Mouse (Mus musculus) CH12.LX (cell line): ENCODE data around the gene Grb10. TPM values are rescaled to one million over a fixed set of nuclear protein-coding genes. Genes with fewer than 3 reads are reported as not detected.

Experiments
- DNase-seq: peaks from one replicate; pipeline ENCODE4 v3.0.0-alpha.2; 2013; ENCODE audit errors: extremely low read depth
- H3K27ac ChIP-seq: 2 replicates; pipeline ENCODE4 v1.5.1; 2012; ENCODE audit warnings: low read depth, mild to moderate bottlenecking, control low read depth, moderate library complexity; ENCODE audit not compliant: insufficient read depth
- H3K27me3 ChIP-seq: replicated peaks from 2 replicates; pipeline ENCODE3; 2012; ENCODE audit warnings: inconsistent platforms
- H3K36me3 ChIP-seq, 2 experiments: replicated peaks in 1 of 2; 2 replicates each; pipeline versions ENCODE3 to v1.6.1; 2012; ENCODE audit warnings: inconsistent platforms in 1 of 2, low read length in 1 of 2, mild to moderate bottlenecking in 1 of 2, mixed read lengths in 1 of 2, moderate library complexity in 1 of 2; ENCODE audit not compliant: control insufficient read depth in 1 of 2, insufficient read depth in 1 of 2
- H3K4me1 ChIP-seq, 2 experiments: 2 replicates each; pipeline ENCODE4 v1.6.1; 2012; ENCODE audit warnings: inconsistent platforms in 1 of 2, moderate library complexity in 1 of 2; ENCODE audit not compliant: insufficient read depth in 2 of 2, control insufficient read depth in 1 of 2
- H3K4me2 ChIP-seq: 2 replicates; pipeline ENCODE4 v1.6.1; 2012; ENCODE audit warnings: low read depth, mild to moderate bottlenecking, control low read depth; ENCODE audit not compliant: poor library complexity, insufficient read depth, severe bottlenecking
- H3K4me3 ChIP-seq, 3 experiments: fragments of 150-350 bp in 1 of 3; sonication (generic) in 1 of 3; replicated peaks in 1 of 3; 2 replicates each; pipeline versions ENCODE3 to v1.5.1; 2011 to 2012; ENCODE audit warnings: low read depth in 2 of 3, low read length in 2 of 3, mild to moderate bottlenecking in 2 of 3, moderate library complexity in 2 of 3, control low read depth in 1 of 3, improper control_type of control experiment in 1 of 3, inconsistent platforms in 1 of 3, mixed read lengths in 1 of 3; ENCODE audit not compliant: poor library complexity in 1 of 3
- H3K79me2 ChIP-seq: replicated peaks from 2 replicates; pipeline ENCODE4 v1.6.1; 2012; ENCODE audit warnings: mild to moderate bottlenecking, moderate library complexity; ENCODE audit not compliant: control insufficient read depth, poor library complexity, insufficient read depth, severe bottlenecking; ENCODE audit errors: extremely low read depth
- H3K9ac ChIP-seq: 2 replicates; pipeline ENCODE4 v1.6.1; 2012; ENCODE audit warnings: low read depth, mild to moderate bottlenecking, control low read depth, moderate library complexity; ENCODE audit not compliant: insufficient read depth
- H3K9me3 ChIP-seq: replicated peaks from 2 replicates; pipeline ENCODE3; 2012; ENCODE audit warnings: low read length, inconsistent platforms, mixed read lengths
- BHLHE40 ChIP-seq: IDR thresholded peaks from 2 replicates; pipeline ENCODE4 v1.6.1; 2011; ENCODE audit warnings: mild to moderate bottlenecking, low read depth, low read length, improper control_type of control experiment
- CHD1 ChIP-seq: IDR thresholded peaks from 2 replicates; pipeline ENCODE4 v1.6.1; 2012; ENCODE audit warnings: low read depth, low read length, improper control_type of control experiment, inconsistent platforms
- CHD2 ChIP-seq: IDR thresholded peaks from 2 replicates; pipeline ENCODE4 v1.6.1; 2011; ENCODE audit warnings: low read length, improper control_type of control experiment
- E2F4 ChIP-seq: IDR thresholded peaks from 2 replicates; pipeline ENCODE4 v1.6.1; 2011; ENCODE audit warnings: low read depth, low read length, improper control_type of control experiment; ENCODE audit not compliant: insufficient replicate concordance
- ELF1 ChIP-seq: IDR thresholded peaks from 2 replicates; pipeline ENCODE4 v1.6.1; 2014; ENCODE audit warnings: low read depth, mild to moderate bottlenecking, inconsistent platforms, low read length, improper control_type of control experiment
- EP300 ChIP-seq: IDR thresholded peaks from 2 replicates; pipeline ENCODE4 v1.6.1; 2011; ENCODE audit warnings: low read length, improper control_type of control experiment
- ETS1 ChIP-seq: conservative IDR thresholded peaks from 2 replicates; pipeline ENCODE4 v1.6.1; 2012; ENCODE audit warnings: low read depth, mild to moderate bottlenecking, inconsistent platforms, low read length, improper control_type of control experiment, moderate library complexity
- HCFC1 ChIP-seq: IDR thresholded peaks from 2 replicates; pipeline ENCODE4 v1.6.1; 2012; ENCODE audit warnings: low read depth, mild to moderate bottlenecking, inconsistent platforms, low read length, improper control_type of control experiment
- IRF4 ChIP-seq: IDR thresholded peaks from 2 replicates; pipeline ENCODE4 v1.6.1; 2014; ENCODE audit warnings: low read depth, mild to moderate bottlenecking, inconsistent platforms, low read length, improper control_type of control experiment
- JUN ChIP-seq: IDR thresholded peaks from 2 replicates; pipeline ENCODE4 v1.6.1; 2011; ENCODE audit warnings: low read depth, mild to moderate bottlenecking, low read length, improper control_type of control experiment, moderate library complexity; ENCODE audit not compliant: insufficient read depth
- JUND ChIP-seq: conservative IDR thresholded peaks from 2 replicates; pipeline ENCODE4 v1.6.1; 2011; ENCODE audit warnings: low read depth, low read length, improper control_type of control experiment
- KAT2A ChIP-seq: IDR thresholded peaks from 2 replicates; pipeline ENCODE4 v1.6.1; 2012; ENCODE audit warnings: low read length, improper control_type of control experiment, inconsistent platforms; ENCODE audit not compliant: insufficient replicate concordance
- MAFK ChIP-seq: IDR thresholded peaks from 2 replicates; pipeline ENCODE4 v1.6.1; 2011; ENCODE audit warnings: low read length, improper control_type of control experiment; ENCODE audit not compliant: insufficient replicate concordance
- MAX ChIP-seq: IDR thresholded peaks from 2 replicates; pipeline ENCODE4 v1.6.1; 2011; ENCODE audit warnings: low read length, improper control_type of control experiment
- MAZ ChIP-seq: IDR thresholded peaks from 2 replicates; pipeline ENCODE4 v1.6.1; 2012; ENCODE audit warnings: low read depth, mild to moderate bottlenecking, inconsistent platforms, low read length, improper control_type of control experiment, moderate library complexity
- MEF2A ChIP-seq: IDR thresholded peaks from 2 replicates; pipeline ENCODE4 v1.6.1; 2014; ENCODE audit warnings: low read depth, mild to moderate bottlenecking, inconsistent platforms, low read length, improper control_type of control experiment, borderline replicate concordance
- MXI1 ChIP-seq: IDR thresholded peaks from 2 replicates; pipeline ENCODE4 v1.6.1; 2011; ENCODE audit warnings: mild to moderate bottlenecking, low read depth, low read length, improper control_type of control experiment
- MYC ChIP-seq: IDR thresholded peaks from 2 replicates; pipeline ENCODE4 v1.6.1; 2011; ENCODE audit warnings: low read depth, mild to moderate bottlenecking, improper control_type of control experiment, low read length
- NELFE ChIP-seq: IDR thresholded peaks from 2 replicates; pipeline ENCODE4 v1.6.1; 2011; ENCODE audit warnings: low read depth, low read length, improper control_type of control experiment
- PAX5 ChIP-seq: IDR thresholded peaks from 2 replicates; pipeline ENCODE4 v1.6.1; 2012; ENCODE audit warnings: low read length, inconsistent platforms, mixed read lengths
- POLR2A ChIP-seq: IDR thresholded peaks from 2 replicates; pipeline ENCODE4 v1.6.1; 2011; ENCODE audit warnings: low read depth, mild to moderate bottlenecking, improper control_type of control experiment, low read length
- POLR2AphosphoS2 ChIP-seq: IDR thresholded peaks from 2 replicates; pipeline ENCODE4 v1.6.1; 2011; ENCODE audit warnings: low read depth, low read length, improper control_type of control experiment
- RAD21 ChIP-seq: IDR thresholded peaks from 2 replicates; pipeline ENCODE4 v1.6.1; 2011; ENCODE audit warnings: low read depth, mild to moderate bottlenecking, low read length, improper control_type of control experiment, moderate library complexity
- RCOR1 ChIP-seq: conservative IDR thresholded peaks from 2 replicates; pipeline ENCODE4 v1.6.1; 2012; ENCODE audit warnings: low read depth, mild to moderate bottlenecking, inconsistent platforms, low read length, improper control_type of control experiment
- SIN3A ChIP-seq: IDR thresholded peaks from 2 replicates; pipeline ENCODE4 v1.6.1; 2012; ENCODE audit warnings: low read length, improper control_type of control experiment, inconsistent platforms
- SMC3 ChIP-seq: IDR thresholded peaks from 2 replicates; pipeline ENCODE4 v1.6.1; 2011; ENCODE audit warnings: low read depth, low read length, improper control_type of control experiment
- TBP ChIP-seq: conservative IDR thresholded peaks from 2 replicates; pipeline ENCODE4 v1.6.1; 2011; ENCODE audit warnings: low read depth, low read length, improper control_type of control experiment
- TCF12 ChIP-seq: IDR thresholded peaks from 2 replicates; pipeline ENCODE4 v1.6.1; 2014; ENCODE audit warnings: low read depth, mild to moderate bottlenecking, inconsistent platforms, low read length, improper control_type of control experiment
- ZC3H11A ChIP-seq: IDR thresholded peaks from 2 replicates; pipeline ENCODE4 v1.6.1; 2012; ENCODE audit warnings: low read depth, mild to moderate bottlenecking, inconsistent platforms, low read length, improper control_type of control experiment
- ZKSCAN1 ChIP-seq: IDR thresholded peaks from 2 replicates; pipeline ENCODE4 v1.6.1; 2012; ENCODE audit warnings: low read depth, inconsistent platforms, low read length, improper control_type of control experiment, borderline replicate concordance
- ZMIZ1 ChIP-seq: IDR thresholded peaks from 2 replicates; pipeline ENCODE4 v1.6.1; 2012; ENCODE audit warnings: low read depth, mild to moderate bottlenecking, inconsistent platforms, low read length, improper control_type of control experiment
- ZNF384 ChIP-seq: IDR thresholded peaks from 2 replicates; pipeline ENCODE4 v1.6.1; 2012; ENCODE audit warnings: low read depth, low read length, improper control_type of control experiment, inconsistent platforms
- dilution Hi-C: fragments of 300-500 bp; cut with MboI; formaldehyde crosslinking; loops from 2 replicates; pipeline ENCODE4 v1.14.3; 2020; ENCODE audit warnings: low sequenced_read_pairs; ENCODE audit not compliant: extremely low pct_unique_long_range_greater_than_20kb, extremely low pct_ligation_motif_present
- in situ Hi-C: fragments of 300-500 bp; cut with MboI; formaldehyde crosslinking; loops from 3 replicates; pipeline ENCODE4 v1.14.3; 2019; ENCODE audit warnings: low sequenced_read_pairs, low pct_ligation_motif_present, low pct_unique_long_range_greater_than_20kb, mixed read lengths
- polyA plus RNA-seq: library from polyadenylated mRNA; unstranded; fragments of >175 nt; gene quantifications from 2 replicates; pipeline ENCODE4 v1.2.1, GENCODE M21; 2012; ENCODE audit warnings: low read depth; ENCODE audit not compliant: insufficient read length
- total RNA-seq, 2 experiments: library from RNA; depleted of rRNA; stranded (reverse); fragments of 300-350 nt in 1 of 2; fragments of >200 nt in 1 of 2; gene quantifications; 2 replicates each; pipeline ENCODE4 v1.2.3; 2012 to 2014

Grb10 gene
- total and polyA plus RNA-seq, 3 experiments, result 38.4 to 189 (median 137) TPM

- dilution Hi-C loops, result loop anchor here (25.0 kb wide), 1 partner anchor 149 kb away; the partner anchor contains the start of gene Fignl1
Observed at GRCm38 (mm10) chr11:11960858-11961257, 77.6 kb downstream of the Grb10 start.

GRCm38 (mm10) chr11:11960227-11960626 lies 78.3 kb downstream of the Grb10 start:
- H3K27ac ChIP-seq, result peak overlapping the region; percentile 97
- dilution Hi-C loops, result loop anchor here (25.0 kb wide), 1 partner anchor 148 kb away; the partner anchor contains the start of gene Fignl1
- H3K9me3 ChIP-seq, result no peaks in the 10 kb centered on the region
- H3K4me3 ChIP-seq, result no peak overlapping the region
- no peaks in the 10 kb centered on the region for H3K79me2 ChIP-seq
- peak overlapping the region; percentile 20 for H3K9ac ChIP-seq
- peaks cover 35 to 91% of the 10 kb centered on the region in 2 experiments for H3K4me1 ChIP-seq
- in situ Hi-C loops, result loop anchor here (25.0 kb wide), 1 partner anchor 273 kb away; the partner anchor contains the start of gene Ikzf1
- no peaks in the 10 kb centered on the region for H3K27me3 ChIP-seq
- no peaks in the 10 kb centered on the region for H3K36me3 ChIP-seq
- no peak for DNase-seq
- H3K4me2 ChIP-seq, result peak overlapping the region; percentile 69
- TF ChIP-seq SMC3, result no peak
- TF ChIP-seq NELFE, result no peak
- no peak for TF ChIP-seq PAX5
- TF ChIP-seq MAFK, result 0 out of 2 replicates have a peak, but pooled peaks have one; percentile 0
- no peak for TF ChIP-seq MAX
- TF ChIP-seq MXI1, result no peak
- TF ChIP-seq SIN3A, result no peak
- no peak for TF ChIP-seq ZKSCAN1
- TF ChIP-seq EP300, result no peak
- no peak for TF ChIP-seq ZMIZ1
- no peak for TF ChIP-seq ZC3H11A
- peak; percentile 45; the same call in 1 of the 2 replicates for TF ChIP-seq TCF12
- TF ChIP-seq ETS1, result no peak
- TF ChIP-seq ZNF384, result no peak
- TF ChIP-seq BHLHE40, result no peak
- TF ChIP-seq RCOR1, result no peak
- peak; percentile 38; the same call in 1 of the 2 replicates for TF ChIP-seq MEF2A
- TF ChIP-seq CHD1, result no peak
- TF ChIP-seq MAZ, result no peak
- TF ChIP-seq KAT2A, result 0 out of 2 replicates have a peak, but pooled peaks have one; percentile 3
- TF ChIP-seq E2F4, result no peak

More at GRCm38 (mm10) chr11:11960858-11961257, 77.6 kb downstream of the Grb10 start:
- Histone ChIP-seq H3K4me3 (peak overlapping the region in 1 of 3 experiments; percentile 10), H3K9ac (peak overlapping the region; percentile 82), H3K27me3 (no peaks in the 10 kb centered on the region), H3K36me3 (no peaks in the 10 kb centered on the region), H3K27ac (peak overlapping the region; percentile 97), H3K4me1 (peaks cover 32 to 92% of the 10 kb centered on the region in 2 experiments), H3K9me3 (no peaks in the 10 kb centered on the region), H3K79me2 (no peaks in the 10 kb centered on the region), H3K4me2 (peak overlapping the region; percentile 69)
- in situ Hi-C loops, result loop anchor here (25.0 kb wide), 1 partner anchor 274 kb away; the partner anchor contains the start of gene Ikzf1
- TF ChIP-seq TBP, result peak; percentile 80
- peak; percentile 76 for TF ChIP-seq JUND
- TF ChIP-seq TCF12, result peak; percentile 93; the same call in 1 of the 2 replicates
- TF ChIP-seq JUN, result peak; percentile 71
- no peak for TF ChIP-seq ZC3H11A
- TF ChIP-seq IRF4, result peak; percentile 86
- TF ChIP-seq POLR2A, result peak; percentile 47
- peak; percentile 80 for TF ChIP-seq MYC
- TF ChIP-seq MAX, result peak; percentile 88
- TF ChIP-seq BHLHE40, result peak; percentile 83
- peak; percentile 96 for TF ChIP-seq MEF2A
- 0 out of 2 replicates have a peak, but pooled peaks have one; percentile 71 for TF ChIP-seq RCOR1
- TF ChIP-seq MXI1, result peak; percentile 52; the same call in 1 of the 2 replicates
- TF ChIP-seq ETS1, result peak; percentile 95
- no peak for TF ChIP-seq ZKSCAN1
- no peak; the same call in none of the 2 replicates for TF ChIP-seq RAD21
- TF ChIP-seq POLR2AphosphoS2, result no peak
- 0 out of 2 replicates have a peak, but pooled peaks have one; percentile 54 for TF ChIP-seq KAT2A
- TF ChIP-seq MAZ, result peak; percentile 50; the same call in 1 of the 2 replicates
- TF ChIP-seq SMC3, result no peak; the same call in 1 of the 2 replicates
- TF ChIP-seq MAFK, result 0 out of 2 replicates have a peak, but pooled peaks have one; percentile 60
- 0 out of 2 replicates have a peak, but pooled peaks have one; percentile 13 for TF ChIP-seq HCFC1
- peak; percentile 44; the same call in 1 of the 2 replicates for TF ChIP-seq ELF1
- TF ChIP-seq CHD2, result peak; percentile 52; the same call in 1 of the 2 replicates
- TF ChIP-seq EP300, result peak; percentile 92
- peak; percentile 62; the same call in 1 of the 2 replicates for TF ChIP-seq ZNF384
- DNase-seq, result peak; percentile 90
